Mouse (Mus musculus) liver, embryonic 15.5 days (tissue): ENCODE results near the gene Cradd. TPM values are rescaled to one million over a fixed set of nuclear protein-coding genes. Genes with fewer than 3 reads are reported as not detected.

Source experiments
- ATAC-seq: fragments of 200-750 bp; cut with Nextera tagmentation; 2 replicates; pipeline ENCODE4 v1.8.0; 2017; ENCODE audit warnings: moderate number of reproducible peaks, mild to moderate bottlenecking, moderate library complexity; ENCODE audit not compliant: insufficient read depth
- H3K27ac ChIP-seq: fragments of 300-500 bp; sonication (generic); replicated peaks from 2 replicates; pipeline ENCODE4 v1.5.1; 2015; ENCODE audit warnings: mild to moderate bottlenecking, inconsistent platforms
- H3K27me3 ChIP-seq: fragments of 300-500 bp; sonication (generic); 2 replicates; pipeline ENCODE4 v1.6.1; 2015; ENCODE audit warnings: mild to moderate bottlenecking, inconsistent platforms
- H3K36me3 ChIP-seq: fragments of 300-500 bp; sonication (generic); replicated peaks from 2 replicates; pipeline ENCODE4 v1.6.1; 2015; ENCODE audit warnings: moderate library complexity, mild to moderate bottlenecking, inconsistent platforms
- H3K4me1 ChIP-seq: fragments of 300-500 bp; sonication (generic); replicated peaks from 2 replicates; pipeline ENCODE4 v1.6.1; 2015; ENCODE audit warnings: inconsistent platforms
- H3K4me2 ChIP-seq: fragments of 300-500 bp; sonication (generic); 2 replicates; pipeline ENCODE4 v1.6.1; 2015; ENCODE audit warnings: moderate library complexity, mild to moderate bottlenecking, inconsistent platforms
- H3K4me3 ChIP-seq: fragments of 300-500 bp; sonication (generic); replicated peaks from 2 replicates; pipeline ENCODE4 v1.5.1; 2015; ENCODE audit warnings: mild to moderate bottlenecking, inconsistent platforms
- H3K9ac ChIP-seq: fragments of 300-500 bp; sonication (generic); 2 replicates; pipeline ENCODE4 v1.6.1; 2015; ENCODE audit warnings: moderate library complexity, mild to moderate bottlenecking, inconsistent platforms
- H3K9me3 ChIP-seq: fragments of 300-500 bp; sonication (generic); replicated peaks from 2 replicates; pipeline ENCODE4 v1.6.1; 2016; ENCODE audit warnings: inconsistent platforms
- WGBS: fragments of 180-500 bp; shearing (Covaris S2); methylation state at CpG from one replicate; pipeline ENCODE4 v1.1.7; 2015; ENCODE audit warnings: mixed read lengths; ENCODE audit not compliant: insufficient replicate concordance; 5-methylcytosine and 5-hydroxymethylcytosine counted together
- polyA plus RNA-seq: library from polyadenylated mRNA; unstranded; fragments of >200 nt; fragmentation: Nextera tagmentation; extraction: Ambion mirVana; gene quantifications from 2 replicates; pipeline ENCODE4 v1.2.1, GENCODE M21; 2015

Gene Cradd
- polyA plus RNA-seq, 1 experiment from 2014 or later: 4.2 TPM

DNA sequence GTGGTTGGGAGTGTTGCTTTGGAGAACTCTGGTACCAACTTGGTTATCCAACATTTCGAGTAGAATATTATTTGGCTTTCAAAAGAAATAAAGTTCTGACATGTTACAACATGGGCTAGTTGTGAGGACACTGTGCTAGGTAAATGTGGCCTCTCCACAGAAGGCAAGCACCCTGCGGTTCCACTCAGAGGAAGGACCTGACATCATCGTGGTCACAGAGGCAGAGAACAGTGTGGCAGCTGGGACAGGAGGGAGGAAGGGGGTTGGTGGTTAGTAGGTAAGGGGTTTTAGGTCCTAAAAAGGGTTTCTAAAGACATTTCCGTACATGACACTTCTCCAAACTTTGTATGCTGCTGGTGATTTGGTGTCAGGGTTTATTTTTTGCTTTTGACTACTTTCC is 145.1 kb downstream of the Cradd start:
- Histone ChIP-seq H3K4me2 (no peak overlapping the region), H3K36me3 (no peaks in the 10 kb centered on the region), H3K9me3 (no peaks in the 10 kb centered on the region), H3K27me3 (no peaks in the 10 kb centered on the region), H3K27ac (no peak overlapping the region), H3K4me1 (peaks cover 4% of the 10 kb centered on the region), H3K9ac (no peak overlapping the region), H3K4me3 (no peak overlapping the region)
- ATAC-seq: no peak
- WGBS: 19% methylated on average over 4 of the region's 4 CpGs

DNA sequence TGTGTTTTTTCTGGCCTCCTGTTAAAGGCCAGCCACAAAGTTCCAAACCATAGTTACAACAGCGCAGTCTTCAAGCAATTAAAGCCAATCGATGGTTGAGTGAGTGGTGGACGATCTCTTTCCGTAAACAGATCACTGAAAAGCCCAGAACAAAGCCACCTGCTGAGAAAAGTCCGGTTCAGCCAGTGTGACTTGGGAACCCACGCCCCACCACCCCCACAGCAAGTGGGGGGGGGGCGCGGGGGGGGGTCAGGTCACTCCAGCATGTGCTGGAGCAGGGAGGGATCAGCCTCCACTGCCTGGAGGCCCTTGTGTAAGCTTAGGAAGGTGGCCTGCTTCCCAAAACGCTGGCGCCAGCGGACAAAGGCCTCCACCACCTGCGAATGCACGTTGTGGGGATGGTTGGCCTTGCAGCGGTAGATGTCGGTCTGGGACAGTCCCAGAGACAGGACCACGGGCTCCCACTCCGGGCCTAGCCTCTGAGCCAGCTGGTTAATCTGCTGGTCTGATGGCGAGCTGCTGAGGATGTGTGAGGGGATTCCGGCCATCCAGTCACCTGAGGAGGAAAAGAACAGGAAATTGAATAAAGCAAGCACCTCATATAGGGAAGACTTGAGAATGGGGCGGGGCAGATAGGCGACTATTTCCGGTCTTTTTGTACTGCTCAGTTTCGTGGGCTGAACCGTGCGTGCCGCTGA is 148.4 kb downstream of the Cradd start:
- WGBS: 67% methylated on average over 26 of the region's 26 CpGs
- no peak for ATAC-seq
- Histone ChIP-seq H3K9me3 (no peaks in the 10 kb centered on the region), H3K9ac (no peak overlapping the region), H3K4me1 (peaks cover 4% of the 10 kb centered on the region), H3K4me3 (no peak overlapping the region), H3K4me2 (no peak overlapping the region), H3K27me3 (no peaks in the 10 kb centered on the region), H3K27ac (no peak overlapping the region), H3K36me3 (no peaks in the 10 kb centered on the region)

DNA sequence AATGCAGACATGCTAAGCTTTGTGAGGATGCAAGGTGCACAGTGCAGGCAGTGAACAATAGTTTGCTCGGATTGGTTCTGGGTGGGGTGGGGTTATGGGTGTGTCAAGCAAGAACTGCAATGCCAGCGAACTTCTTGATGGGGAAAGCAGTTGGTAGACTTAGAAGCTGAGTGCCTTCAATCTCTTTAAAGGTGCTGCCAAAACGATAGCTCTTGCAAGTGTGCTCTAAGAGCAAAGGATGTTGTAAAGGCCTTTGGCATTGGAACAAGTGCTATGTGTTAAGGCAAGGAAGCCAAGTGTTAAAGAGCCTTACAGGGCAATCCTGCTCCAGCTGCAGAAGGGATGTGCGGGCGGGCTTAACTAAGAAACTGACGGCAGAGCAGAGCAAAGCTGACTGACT is 149.7 kb downstream of the Cradd start:
- H3K4me3 ChIP-seq: no peak overlapping the region
- no peaks in the 10 kb centered on the region for H3K36me3 ChIP-seq
- H3K4me2 ChIP-seq: no peak overlapping the region
- no peaks in the 10 kb centered on the region for H3K9me3 ChIP-seq
- WGBS: 61% methylated on average over 6 of the region's 6 CpGs
- H3K27ac ChIP-seq: no peak overlapping the region
- H3K4me1 ChIP-seq: no peaks in the 10 kb centered on the region
- no peak overlapping the region for H3K9ac ChIP-seq
- no peak for ATAC-seq
- H3K27me3 ChIP-seq: no peaks in the 10 kb centered on the region

DNA sequence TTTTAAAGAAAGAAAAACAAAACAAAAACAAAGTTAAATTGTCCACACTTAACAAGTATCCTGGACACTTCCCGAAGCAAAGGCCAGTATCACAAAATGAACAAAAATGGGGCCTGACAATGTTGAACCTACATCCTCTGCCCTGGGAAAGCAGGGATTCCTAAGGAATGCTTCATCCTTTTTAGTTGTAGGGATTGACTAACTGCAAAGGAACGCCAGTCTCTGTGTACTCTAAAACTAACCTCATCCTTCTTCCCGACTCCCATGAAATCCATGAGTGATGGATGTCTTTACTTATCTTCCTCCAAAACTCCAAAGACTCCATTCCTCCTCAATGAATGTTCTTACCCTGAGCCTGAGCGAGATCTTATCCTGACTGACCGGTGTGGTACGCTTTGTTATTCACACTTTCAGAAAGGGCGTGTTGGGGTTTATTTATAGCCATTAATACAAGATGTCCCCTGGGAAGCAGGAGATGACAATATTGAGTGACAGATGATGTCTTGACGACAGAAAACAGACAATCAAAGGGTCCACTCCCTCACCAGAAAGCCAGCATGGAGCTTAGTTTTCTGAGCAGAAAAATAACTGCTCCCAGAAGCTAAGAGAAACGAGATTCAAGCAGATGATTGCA is 153.1 kb downstream of the Cradd start:
- WGBS: 63% methylated on average over 9 of the region's 9 CpGs
- Histone ChIP-seq H3K4me3 (no peak overlapping the region), H3K4me1 (no peaks in the 10 kb centered on the region), H3K9me3 (no peaks in the 10 kb centered on the region), H3K27me3 (no peaks in the 10 kb centered on the region), H3K9ac (no peak overlapping the region), H3K4me2 (no peak overlapping the region), H3K36me3 (no peaks in the 10 kb centered on the region), H3K27ac (no peak overlapping the region)
- no peak for ATAC-seq

DNA sequence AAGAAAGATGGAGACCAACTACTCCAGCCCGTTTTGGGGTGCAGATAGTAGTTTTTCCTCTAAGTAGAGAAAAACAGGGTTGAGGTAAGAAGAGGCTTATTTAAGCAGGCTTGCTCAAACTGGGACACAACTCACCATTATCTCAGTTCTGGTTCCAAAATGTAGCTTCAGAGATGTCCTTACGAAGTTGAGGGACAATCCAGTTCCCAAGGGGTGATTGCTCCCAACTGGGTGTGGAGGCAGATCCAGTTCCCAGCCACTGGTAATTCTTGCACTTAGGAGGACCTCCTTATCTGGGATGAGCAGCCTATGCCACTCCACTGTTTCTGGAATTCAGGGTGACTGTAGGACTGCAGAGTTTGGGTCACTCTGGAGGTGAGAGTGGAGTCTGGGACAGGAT is 159.0 kb downstream of the Cradd start:
- Histone ChIP-seq H3K4me2 (no peak overlapping the region), H3K9me3 (no peaks in the 10 kb centered on the region), H3K27ac (no peak overlapping the region), H3K36me3 (no peaks in the 10 kb centered on the region), H3K4me1 (no peaks in the 10 kb centered on the region), H3K9ac (no peak overlapping the region), H3K27me3 (no peaks in the 10 kb centered on the region), H3K4me3 (no peak overlapping the region)
- WGBS: 56% methylated on average over 2 of the region's 2 CpGs
- no peak for ATAC-seq

DNA sequence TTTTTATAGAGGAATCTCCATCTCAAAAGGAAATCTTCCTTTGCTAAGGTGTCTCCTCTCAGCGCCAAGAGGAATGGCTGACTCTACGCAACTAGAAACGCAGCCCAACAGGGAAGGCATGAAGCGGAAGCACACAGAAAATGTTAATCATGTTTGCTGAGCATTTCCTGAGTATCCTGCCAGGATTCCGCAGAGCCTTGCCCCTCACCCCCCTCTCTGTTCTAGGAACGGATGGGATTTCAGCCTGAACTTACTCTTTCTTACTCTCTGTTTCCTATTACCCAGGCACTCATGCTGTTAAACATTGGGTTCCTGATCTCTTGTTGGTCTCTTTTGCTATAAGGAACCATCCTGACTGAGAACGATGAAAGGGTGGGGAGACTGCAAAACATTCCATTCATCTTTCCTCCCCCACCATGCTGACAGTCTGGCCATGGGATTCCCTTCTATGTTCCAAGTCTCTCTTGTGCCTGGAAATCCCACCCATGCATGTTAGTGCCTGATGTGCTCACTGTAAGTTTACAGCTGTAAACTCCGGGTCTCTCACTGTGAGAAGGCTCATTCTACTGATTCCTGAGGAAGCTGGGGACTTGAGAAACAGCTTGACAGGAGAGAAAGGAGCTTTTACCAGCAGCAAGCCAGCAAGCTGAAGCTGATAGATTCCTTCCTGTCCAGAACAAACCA is 161.1 kb downstream of the Cradd start:
- H3K4me3 ChIP-seq: no peak overlapping the region
- H3K27me3 ChIP-seq: no peaks in the 10 kb centered on the region
- H3K4me1 ChIP-seq: no peaks in the 10 kb centered on the region
- no peak overlapping the region for H3K27ac ChIP-seq
- WGBS: 50% methylated on average over 8 of the region's 8 CpGs
- no peak overlapping the region for H3K9ac ChIP-seq
- no peaks in the 10 kb centered on the region for H3K36me3 ChIP-seq
- no peak for ATAC-seq
- H3K4me2 ChIP-seq: no peak overlapping the region
- H3K9me3 ChIP-seq: no peaks in the 10 kb centered on the region

DNA sequence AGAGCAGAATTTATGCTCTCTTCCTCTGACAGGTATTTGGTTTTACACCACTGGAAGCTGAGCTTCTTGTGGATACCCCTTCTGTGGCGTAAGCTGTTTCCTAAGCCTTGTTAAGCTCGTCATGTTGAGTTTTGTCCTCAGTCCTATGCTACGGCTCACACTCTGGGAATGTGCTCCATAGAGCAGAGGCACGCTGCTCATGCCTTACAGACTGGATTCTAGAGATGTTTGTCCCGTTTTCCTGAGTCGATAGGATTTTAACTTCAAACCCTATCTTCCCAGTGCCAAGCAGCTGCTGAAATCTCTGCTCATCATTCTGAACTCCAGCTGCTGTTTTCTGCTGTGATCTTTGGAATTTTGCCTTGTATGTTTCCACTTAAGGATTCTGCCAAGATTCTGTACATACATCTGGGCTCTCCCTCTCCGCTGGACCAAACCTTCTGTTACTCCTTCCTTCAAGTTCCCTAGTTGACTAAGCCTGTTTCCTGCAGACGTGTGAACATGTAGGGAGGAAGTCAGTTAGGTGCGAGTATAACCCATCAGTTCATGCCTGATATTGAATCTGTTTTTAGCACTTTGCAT is 164.2 kb downstream of the Cradd start:
- Histone ChIP-seq H3K9ac (no peak overlapping the region), H3K9me3 (no peaks in the 10 kb centered on the region)
- no peak for ATAC-seq

DNA sequence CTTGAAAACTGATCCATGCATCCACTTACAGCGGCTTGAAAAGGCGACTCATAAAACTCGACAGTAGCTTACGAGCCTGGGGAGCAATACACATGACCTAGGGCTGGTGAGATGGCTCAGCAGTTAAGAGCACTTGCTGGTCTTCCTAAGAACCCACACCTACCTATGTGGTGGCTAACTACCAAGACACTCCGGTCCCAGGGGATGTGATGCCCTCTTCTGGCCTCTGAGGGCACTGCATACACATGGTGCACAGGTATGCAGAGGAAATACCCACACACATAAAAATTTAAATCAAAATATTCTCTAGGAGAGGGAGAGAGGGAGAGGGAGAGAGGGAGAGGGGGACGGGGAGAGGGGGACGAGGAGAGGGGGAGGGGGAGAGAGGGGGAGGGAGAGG is 167.5 kb downstream of the Cradd start:
- Histone ChIP-seq H3K4me1 (no peaks in the 10 kb centered on the region), H3K36me3 (no peaks in the 10 kb centered on the region), H3K27ac (no peak overlapping the region), H3K4me2 (no peak overlapping the region), H3K4me3 (no peak overlapping the region), H3K9ac (no peak overlapping the region), H3K9me3 (no peaks in the 10 kb centered on the region), H3K27me3 (no peaks in the 10 kb centered on the region)
- no peak for ATAC-seq
- 77% methylated on average over 5 of the region's 7 CpGs for WGBS

More for the DNA sequence above, 164.2 kb downstream of the Cradd start:
- 46% methylated on average over 9 of the region's 9 CpGs for WGBS
- no peaks in the 10 kb centered on the region for H3K36me3 ChIP-seq
- H3K27me3 ChIP-seq: no peaks in the 10 kb centered on the region
- no peaks in the 10 kb centered on the region for H3K4me1 ChIP-seq
- H3K4me2 ChIP-seq: no peak overlapping the region
- no peak overlapping the region for H3K27ac ChIP-seq
- no peak overlapping the region for H3K4me3 ChIP-seq

DNA sequence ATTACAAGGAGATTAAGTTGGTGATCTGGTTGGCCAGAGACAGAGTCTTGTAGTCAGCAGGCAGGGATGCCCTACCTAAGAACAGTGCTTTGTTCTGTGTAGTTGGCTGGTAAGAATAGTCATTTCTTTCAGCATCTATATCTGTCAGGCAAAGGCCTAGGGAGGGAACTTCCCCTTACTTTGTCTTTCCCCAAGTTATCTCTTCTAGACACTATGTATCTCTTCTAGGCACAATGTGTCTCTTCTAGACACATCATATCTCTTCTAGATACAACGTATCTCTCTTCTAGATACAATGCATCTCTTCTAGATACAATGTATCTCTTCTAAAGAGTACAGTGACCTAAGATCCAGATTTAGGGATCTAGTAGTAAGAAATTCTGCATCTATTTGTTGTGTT is 169.3 kb downstream of the Cradd start:
- ATAC-seq: no peak
- Histone ChIP-seq H3K27ac (no peak overlapping the region), H3K27me3 (no peaks in the 10 kb centered on the region), H3K4me1 (no peaks in the 10 kb centered on the region), H3K9ac (no peak overlapping the region), H3K36me3 (no peaks in the 10 kb centered on the region), H3K4me3 (no peak overlapping the region), H3K4me2 (no peak overlapping the region), H3K9me3 (no peaks in the 10 kb centered on the region)
- WGBS: 15% methylated on average over 1 of the region's 1 CpGs

DNA sequence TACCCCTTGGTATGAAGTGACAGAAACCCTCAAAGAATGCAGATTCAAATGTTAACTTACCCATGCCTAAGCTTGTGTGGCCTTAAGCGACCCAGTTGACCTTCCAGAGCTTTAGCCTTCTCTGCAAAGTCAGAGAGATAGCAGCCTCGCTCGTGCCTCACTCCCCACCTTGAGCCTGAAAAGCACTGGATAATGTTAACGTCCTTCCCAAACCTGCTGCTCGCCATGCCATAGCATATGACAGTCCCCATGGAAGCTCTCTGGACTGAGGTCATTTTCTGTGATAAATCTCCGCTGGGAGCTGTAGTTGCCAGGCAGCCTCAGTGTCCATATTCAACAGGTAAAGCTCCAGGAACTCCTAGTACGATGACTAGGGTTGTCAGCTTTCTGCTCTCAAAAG is 170.7 kb downstream of the Cradd start:
- H3K36me3 ChIP-seq: no peaks in the 10 kb centered on the region
- 64% methylated on average over 7 of the region's 7 CpGs for WGBS
- no peak overlapping the region for H3K27ac ChIP-seq
- no peak overlapping the region for H3K9ac ChIP-seq
- H3K4me3 ChIP-seq: no peak overlapping the region
- H3K27me3 ChIP-seq: no peaks in the 10 kb centered on the region
- no peaks in the 10 kb centered on the region for H3K4me1 ChIP-seq
- no peak overlapping the region for H3K4me2 ChIP-seq
- ATAC-seq: no peak
- H3K9me3 ChIP-seq: no peaks in the 10 kb centered on the region

DNA sequence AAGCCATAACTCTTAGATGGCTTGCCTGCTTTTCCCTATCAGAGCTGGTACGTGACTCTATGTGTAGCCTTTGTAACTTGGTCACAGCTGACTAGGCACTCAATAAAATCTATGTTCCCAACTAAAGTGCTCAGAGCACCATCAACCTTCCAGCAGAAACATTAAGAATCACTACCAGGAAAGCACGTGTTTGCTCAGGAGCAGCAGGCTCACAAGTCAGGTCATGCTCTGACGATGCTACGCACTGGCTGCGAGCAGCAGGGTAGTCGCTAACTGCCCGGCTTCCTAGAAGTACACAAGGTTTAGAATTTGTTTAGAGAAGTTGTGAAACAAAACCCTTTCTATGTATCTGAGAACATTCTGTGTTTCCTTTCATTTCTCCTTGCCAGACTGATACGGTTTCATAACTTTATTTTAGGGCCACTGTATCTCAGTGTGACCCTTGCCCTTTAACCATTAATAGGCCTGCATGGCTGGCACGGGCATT is 171.4 kb downstream of the Cradd start:
- Histone ChIP-seq H3K9ac (no peak overlapping the region), H3K4me3 (no peak overlapping the region), H3K36me3 (no peaks in the 10 kb centered on the region), H3K4me2 (no peak overlapping the region), H3K4me1 (peaks cover under 1% of the 10 kb centered on the region; the same call in 1 of the 2 replicates), H3K9me3 (no peaks in the 10 kb centered on the region), H3K27ac (no peak overlapping the region), H3K27me3 (no peaks in the 10 kb centered on the region)
- ATAC-seq: no peak
- 68% methylated on average over 9 of the region's 9 CpGs for WGBS
